Mouse (Mus musculus): ENCODE results near the gene Prdm16.

DNA sequence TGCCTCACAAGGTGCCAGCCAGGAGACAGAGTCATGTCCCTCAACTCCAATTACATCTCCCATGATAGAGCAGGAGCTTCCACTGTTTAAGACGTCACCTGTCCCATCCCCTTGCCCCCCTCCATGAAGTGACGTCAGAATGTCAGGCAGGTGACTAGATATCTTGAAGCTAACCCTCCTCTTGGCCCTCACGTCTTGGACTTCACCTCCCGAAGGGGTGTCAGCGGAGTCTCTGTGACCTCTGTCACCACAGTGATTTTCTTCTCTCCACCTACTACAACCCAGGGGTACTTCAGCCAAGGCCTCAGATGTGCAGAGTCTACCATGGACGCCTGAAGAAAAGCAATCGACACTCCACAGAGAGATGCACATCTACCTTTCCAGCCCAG lies 32.2 kb downstream of the Prdm16 start:
- no peak for TF ChIP-seq ZC3H11A (IDR thresholded peaks at IDR 0.05; ENCODE audit: borderline replicate concordance, low read depth, low read length)
- no peak for TF ChIP-seq ZNF384 (IDR thresholded peaks at IDR 0.05; ENCODE audit: low read depth, low read length)
- TF ChIP-seq HCFC1 (IDR thresholded peaks at IDR 0.05; ENCODE audit: borderline replicate concordance, insufficient read depth, low read length) = no peak
